Mouse (Mus musculus) heart, postnatal 0 days (tissue): ENCODE data around the gene Zbtb11.

ENCODE experiments used
- CTCF ChIP-seq: IDR thresholded peaks from 2 replicates; pipeline ENCODE4 v1.5.1; 2016; ENCODE audit warnings: antibody characterized with exemption, control low read depth, low read depth
- EP300 ChIP-seq: IDR thresholded peaks from 2 replicates; pipeline ENCODE4 v1.6.1; 2016; ENCODE audit warnings: antibody characterized with exemption, low read depth

- TF ChIP-seq CTCF (no peak), EP300 (no peak)
These were observed 969 bp upstream of the Zbtb11 start for GRCm38 (mm10) chr16:55972626-55973201.
